15 mouse cellular contexts compared by ENCODE assay signal in the genomic region with DNA sequence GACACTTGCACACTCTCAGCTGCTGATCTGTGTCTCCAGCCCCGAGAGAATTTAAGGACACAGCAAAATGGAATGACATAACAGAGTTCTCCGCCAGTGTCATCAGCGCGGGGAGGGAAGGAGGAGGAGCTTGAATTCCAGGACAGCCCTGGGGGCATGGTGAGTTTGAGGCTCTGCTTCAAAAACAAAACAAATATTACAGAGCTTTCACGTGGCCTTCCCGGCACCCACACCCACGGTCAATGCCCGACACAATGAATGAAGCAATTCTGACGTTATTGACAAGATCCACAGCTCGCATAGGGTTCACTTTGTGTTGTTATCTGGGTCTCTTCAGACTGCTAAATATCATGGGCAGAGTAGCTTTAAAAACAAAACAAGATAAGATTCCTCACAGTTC.
"Had no signal": no experiment of that assay in that cellular context is flagged by ENCODE, and none has a peak within 500 bp of the region (broad histone marks: within the 10 kb centered on the region; RNA-seq: fewer than 3 reads in every experiment).

No protein-coding gene starts in this region.

- H3K9ac ChIP-seq: neural tube, embryonic 15.5 days; stomach, embryonic 15.5 days had no signal

- H3K4me2 ChIP-seq: neural tube, embryonic 15.5 days; stomach, embryonic 15.5 days had no signal

- H3K9me3 ChIP-seq: neural tube, embryonic 15.5 days; stomach, embryonic 15.5 days had no signal

- DNase-seq: retina, postnatal 1 day; right cerebral cortex, adult 18-20 months; right cerebral cortex, postnatal 14 days; right cerebral cortex, postnatal 25 days; right cerebral cortex, postnatal 4 days; spleen, adult 18-20 months; thymus, adult 18-20 months; thymus, adult 2 months; thymus, postnatal 14 days; thymus, postnatal 25 days; thymus, postnatal 36 days; thymus, postnatal 4 days had no signal

- H3K4me1 ChIP-seq: neural tube, embryonic 15.5 days; stomach, embryonic 15.5 days had no signal

- H3K27me3 ChIP-seq: neural tube, embryonic 15.5 days; stomach, embryonic 15.5 days had no signal

- H3K36me3 ChIP-seq: neural tube, embryonic 15.5 days; stomach, embryonic 15.5 days had no signal

- H3K27ac ChIP-seq: neural tube, embryonic 15.5 days; stomach, embryonic 15.5 days; stomach, postnatal 0 days had no signal

- H3K4me3 ChIP-seq: neural tube, embryonic 15.5 days; stomach, embryonic 15.5 days had no signal
